Mouse (Mus musculus) olfactory bulb, adult 2 months (tissue): Measurements from ENCODE around the gene Actr6.

ENCODE experiments used
- CTCF ChIP-seq: fragments of 200-500 bp; IDR thresholded peaks from 2 replicates; pipeline ENCODE4 v1.5.1; 2012; ENCODE audit warnings: low read depth, mild to moderate bottlenecking, low read length, moderate library complexity; ENCODE audit not compliant: insufficient read depth
- POLR2A ChIP-seq: fragments of 200-500 bp; IDR thresholded peaks from 2 replicates; pipeline ENCODE4 v1.6.1; 2012; ENCODE audit warnings: mild to moderate bottlenecking, low read depth, low read length, moderate library complexity; ENCODE audit not compliant: insufficient read depth

DNA sequence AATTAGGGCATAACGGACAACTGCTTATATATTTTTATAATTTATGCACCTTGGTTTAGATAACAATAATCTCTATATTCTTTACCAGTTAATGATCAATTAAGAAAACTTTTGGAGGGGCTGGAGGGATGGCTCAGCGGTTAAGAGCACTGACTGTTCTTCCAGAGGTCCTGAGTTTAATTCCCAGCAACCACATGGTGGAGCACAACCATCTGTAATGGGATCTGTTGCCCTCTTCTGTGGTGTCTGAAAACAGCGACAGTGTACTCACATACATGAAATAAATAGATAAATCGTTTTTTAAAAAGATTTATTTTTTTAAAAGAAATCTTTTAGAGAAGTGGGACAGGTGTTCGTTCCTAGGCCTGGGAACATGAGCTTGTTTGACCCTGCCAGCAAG is 5.0 kb upstream of the Actr6 start:
- no peak for TF ChIP-seq CTCF
- TF ChIP-seq POLR2A = no peak
